Mouse (Mus musculus) spleen, adult 10 weeks (tissue): ENCODE measurements around the gene Mllt10. TPM values are rescaled to one million over a fixed set of nuclear protein-coding genes. Genes with fewer than 3 reads are reported as not detected.

Experiments
- polyA plus RNA-seq: library from polyadenylated mRNA; stranded (reverse); fragments of 350-450 nt; fragmentation: Illumina TruSeq; extraction: RNeasy Lipid Tissue Mini Kit (QIAGEN cat#74804); gene quantifications from one replicate; pipeline ENCODE4 v1.2.3, GENCODE M21; 2015; ENCODE audit warnings: low replicate concordance; ENCODE audit not compliant: insufficient read depth

Gene Mllt10
- polyA plus RNA-seq = 47.3 TPM

DNA sequence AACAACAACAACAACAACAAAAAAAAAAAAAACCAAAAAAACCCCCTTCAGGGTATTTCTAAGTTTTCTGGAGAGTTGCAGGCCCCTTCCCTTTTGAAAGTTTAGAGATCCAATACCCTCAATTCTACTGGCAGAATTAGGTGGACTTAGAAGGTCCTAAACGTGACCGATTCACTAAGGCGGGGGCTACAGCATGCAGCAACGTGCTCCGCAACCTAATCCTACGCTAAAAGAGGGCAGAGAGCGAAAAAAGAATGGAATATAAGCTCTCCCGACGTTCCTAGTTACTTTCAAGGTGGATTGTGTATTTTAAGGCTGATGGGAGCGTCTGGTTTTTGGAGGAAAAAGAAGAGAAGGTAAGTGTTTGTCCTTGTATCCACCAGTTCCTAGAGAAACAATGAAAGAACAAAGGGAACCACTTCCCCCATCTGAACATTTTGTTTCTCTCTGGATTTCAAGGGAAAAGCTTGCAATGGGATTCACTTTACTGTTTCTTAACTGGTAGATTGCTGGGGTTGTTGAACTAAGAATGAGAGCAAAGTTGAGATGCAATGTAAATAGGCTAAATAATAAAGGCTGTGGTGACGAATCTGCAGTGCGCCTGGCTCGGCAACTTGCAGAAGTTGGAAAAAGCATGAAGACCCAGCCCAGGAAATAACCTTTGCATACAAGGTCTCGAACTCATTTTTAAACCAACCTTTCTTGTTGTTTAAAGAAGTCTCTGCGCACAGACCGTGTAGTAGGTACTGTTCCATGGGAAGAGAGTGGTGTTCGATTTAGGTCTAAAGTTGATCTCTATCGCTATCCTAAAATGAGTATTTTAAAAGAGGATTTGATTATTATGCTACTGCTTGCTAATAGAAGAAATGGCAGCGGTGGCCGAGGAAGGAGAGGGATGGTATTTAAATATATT lies at the start of gene Mllt10:
Gene Mllt10, plus strand, starts transcription at position 222 of the 913 bp plus-strand sequence.

DNA sequence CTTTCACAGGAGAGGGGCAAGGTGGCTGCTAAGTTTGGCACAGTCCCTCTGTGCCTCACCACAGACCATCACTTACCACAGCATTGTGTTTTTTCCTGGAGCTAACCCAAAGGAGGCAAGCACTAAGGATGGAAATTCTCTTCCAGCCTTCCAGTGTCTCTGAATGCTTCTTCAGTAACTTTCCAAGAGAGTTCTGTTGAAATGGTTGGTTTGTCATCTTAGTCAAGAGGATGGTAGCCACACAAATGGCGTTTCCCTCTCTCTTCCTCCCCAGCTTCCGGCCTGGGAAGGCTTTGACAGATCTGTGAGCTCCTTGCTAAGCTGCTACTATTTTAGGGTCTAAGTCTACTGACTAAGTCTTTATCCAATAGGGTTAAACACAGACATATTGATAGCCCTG lies 17.5 kb upstream of the Mllt10 start, which contains the start of gene A930004D18Rik:
Gene A930004D18Rik, minus strand, starts transcription at position 247 of the 400 bp plus-strand sequence.

DNA sequence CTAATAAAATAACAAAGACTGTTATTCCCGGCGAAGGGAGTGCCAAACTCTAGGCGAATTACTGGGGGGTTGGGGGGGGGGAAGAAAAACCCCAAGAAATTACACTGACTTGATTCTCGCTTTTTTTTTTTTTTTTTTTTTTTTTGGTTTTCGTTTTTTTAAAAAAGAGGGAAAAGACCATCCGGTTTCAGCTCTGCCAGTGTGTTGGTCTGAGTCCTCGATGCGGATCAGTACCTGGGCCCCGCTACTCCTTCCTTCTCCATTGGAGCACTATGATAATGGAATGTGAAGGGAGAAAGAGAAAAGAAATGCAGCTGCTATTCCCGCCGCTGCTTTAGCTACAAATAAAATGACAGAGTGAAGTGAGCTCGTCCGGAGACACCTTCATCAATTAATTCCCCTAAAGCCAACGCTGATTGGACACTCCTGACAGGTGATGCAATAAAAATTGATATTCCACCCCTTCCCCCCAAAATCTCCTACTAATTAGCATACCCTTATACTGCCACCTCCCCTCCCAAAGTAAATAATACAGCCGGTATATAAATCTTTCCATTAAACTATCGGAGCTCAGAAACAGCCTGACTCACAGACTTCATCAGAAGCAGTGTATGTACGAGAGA lies 6.5 kb upstream of the Mllt10 start, which contains the start of gene Skida1:
Gene Skida1, minus strand, starts transcription at position 599 of the 623 bp plus-strand sequence.

Other genes starting within 250 kb of the Mllt10 start
- gene H2al2a, start 58.3 kb upstream of the Mllt10 start, polyA plus RNA-seq = not detected
- 0.36 TPM for gene A930004D18Rik, start 17.5 kb upstream of the Mllt10 start, polyA plus RNA-seq
- 0.93 TPM for gene Skida1, start 6.2 kb upstream of the Mllt10 start, polyA plus RNA-seq